ENCODE assay signal across 22 mouse cellular contexts in the genomic region with DNA sequence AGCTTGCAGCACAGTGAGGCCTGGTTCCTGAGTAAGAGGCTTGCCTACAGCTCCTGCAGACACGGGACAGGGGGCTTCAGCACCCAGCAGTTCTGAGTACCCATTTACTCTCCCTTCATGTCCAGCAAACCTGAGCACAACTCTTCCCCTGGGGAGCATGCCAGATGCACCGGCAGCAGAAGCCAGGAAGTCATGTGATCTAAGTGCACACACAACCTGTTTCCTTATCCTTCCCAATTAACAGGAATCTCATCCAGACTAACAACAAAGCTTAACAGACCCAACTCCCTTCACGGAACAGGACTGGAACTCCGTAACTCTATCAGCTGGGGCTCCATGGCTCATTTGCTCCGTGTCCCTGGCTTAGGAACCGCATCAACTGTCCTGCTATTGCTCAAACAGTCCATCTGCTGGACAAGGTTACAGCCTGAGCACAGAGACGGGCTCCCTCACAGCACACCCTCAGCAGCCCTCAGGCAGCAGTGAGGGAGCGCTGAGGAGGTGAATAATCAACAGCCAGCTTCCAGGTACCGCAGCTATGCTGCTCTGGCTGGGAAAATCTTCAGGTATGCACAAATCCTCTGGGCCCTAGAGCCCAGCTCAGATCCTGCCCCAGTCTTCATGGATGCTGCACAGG. TPM values are rescaled to one million over a fixed set of nuclear protein-coding genes. Genes with fewer than 3 reads are reported as not detected.
"Had no signal": no experiment of that assay in that cellular context is flagged by ENCODE, and none has a peak within 500 bp of the region (broad histone marks: within the 10 kb centered on the region; RNA-seq: fewer than 3 reads in every experiment).

No protein-coding gene starts in this region.

- H3K9me3 ChIP-seq: midbrain, embryonic 12.5 days; midbrain, embryonic 15.5 days; neural tube, embryonic 12.5 days; neural tube, embryonic 15.5 days; stomach, embryonic 15.5 days had no signal

- H3K4me3 ChIP-seq: left cerebral cortex, adult 2 months; midbrain, embryonic 12.5 days; midbrain, embryonic 15.5 days; neural tube, embryonic 12.5 days; neural tube, embryonic 15.5 days; stomach, embryonic 15.5 days had no signal

- H3K27ac ChIP-seq: left cerebral cortex, adult 2 months; liver, embryonic 14.5 days; macrophage; midbrain, embryonic 12.5 days; midbrain, embryonic 15.5 days; neural tube, embryonic 12.5 days; neural tube, embryonic 15.5 days; stomach, embryonic 15.5 days had no signal

- H3K4me2 ChIP-seq: lung, embryonic 14.5 days; midbrain, embryonic 12.5 days; midbrain, embryonic 15.5 days; neural tube, embryonic 12.5 days; neural tube, embryonic 15.5 days; stomach, embryonic 15.5 days had no signal

- H3K27me3 ChIP-seq: midbrain, embryonic 12.5 days; midbrain, embryonic 15.5 days; neural tube, embryonic 12.5 days; neural tube, embryonic 15.5 days; stomach, embryonic 15.5 days had no signal

- H3K9ac ChIP-seq: liver, embryonic 14.5 days; liver, postnatal 0 days; lung, embryonic 14.5 days; midbrain, embryonic 12.5 days; midbrain, embryonic 15.5 days; neural tube, embryonic 12.5 days; neural tube, embryonic 15.5 days; stomach, embryonic 15.5 days had no signal

- ATAC-seq: liver, postnatal 0 days; lung, postnatal 0 days; midbrain, embryonic 15.5 days had no signal

- H3K4me1 ChIP-seq: midbrain, embryonic 12.5 days; midbrain, embryonic 15.5 days; neural tube, embryonic 12.5 days; neural tube, embryonic 15.5 days; stomach, embryonic 15.5 days had no signal

- DNase-seq: kidney, adult 9 months; kidney, postnatal 25 days; layer of hippocampus, postnatal 36 days; liver, postnatal 0 days; lung, embryonic 14.5 days; retina, postnatal 1 day; right cerebral cortex, postnatal 25 days; spleen, adult 18-20 months; thymus, postnatal 25 days had no signal

RNA-seq across cellular contexts. Expression of a gene that starts 27.1 kb away (rescaled TPM):
- polyA plus RNA-seq: limb, embryonic 11.5 days; limb, embryonic 14.5 days; liver, adult 2 months; liver, embryonic 14.5 days; liver, postnatal 0 days; lung, embryonic 14.5 days; lung, postnatal 0 days; macrophage; midbrain, embryonic 12.5 days; midbrain, embryonic 15.5 days; neural tube, embryonic 12.5 days; neural tube, embryonic 15.5 days; stomach, embryonic 15.5 days; thymus, postnatal 0 days had no signal

RNA-seq across cellular contexts. Expression of a gene that starts 48.7 kb away (rescaled TPM):
- polyA plus RNA-seq: macrophage had no signal
